Mouse (Mus musculus): Measurements from ENCODE around the gene Gsdma.
"Not testable (repeated sequence)": the region's sequence is repeated elsewhere in the genome, so short reads cannot be mapped to it uniquely, and the experiment has no call there.

GRCm38 (mm10) chr11:98712009-98712408 is 47.9 kb downstream of the Gsdma start:
- peak; percentile 34 for TF ChIP-seq CTCF (IDR thresholded peaks at IDR 0.05; ENCODE audit: low read depth, low read length)
- not testable (repeated sequence) for TF ChIP-seq POLR2A (IDR thresholded peaks at IDR 0.05; ENCODE audit: insufficient read depth, low read length)

Measured in ES-Bruce4 (cell line).